Mouse (Mus musculus) neutrophil, adult 5-6 weeks (primary cell): ENCODE measurements around the gene Slc25a33. TPM values are rescaled to one million over a fixed set of nuclear protein-coding genes. Genes with fewer than 3 reads are reported as not detected.

Experiments
- ATAC-seq: fragments of 151-379, 151-347 bp; 2 replicates; pipeline ENCODE4 v1.8.0; 2017; ENCODE audit warnings: mild to moderate bottlenecking, moderate TSS enrichment; ENCODE audit not compliant: insufficient number of reproducible peaks, poor library complexity, low FRiP score, severe bottlenecking; ENCODE audit errors: extremely low read depth
- total RNA-seq: library from RNA; stranded (forward); fragments of 200-1000 nt; gene quantifications from 2 replicates; pipeline ENCODE4 v1.2.3, GENCODE M21; 2017

Slc25a33 gene
- total RNA-seq, 1 experiment from 2014 or later: 12.7 TPM

- ATAC-seq: no peak
These were observed 38.3 kb downstream of the Slc25a33 start for GRCm38 (mm10) chr4:149735624-149736250.

DNA sequence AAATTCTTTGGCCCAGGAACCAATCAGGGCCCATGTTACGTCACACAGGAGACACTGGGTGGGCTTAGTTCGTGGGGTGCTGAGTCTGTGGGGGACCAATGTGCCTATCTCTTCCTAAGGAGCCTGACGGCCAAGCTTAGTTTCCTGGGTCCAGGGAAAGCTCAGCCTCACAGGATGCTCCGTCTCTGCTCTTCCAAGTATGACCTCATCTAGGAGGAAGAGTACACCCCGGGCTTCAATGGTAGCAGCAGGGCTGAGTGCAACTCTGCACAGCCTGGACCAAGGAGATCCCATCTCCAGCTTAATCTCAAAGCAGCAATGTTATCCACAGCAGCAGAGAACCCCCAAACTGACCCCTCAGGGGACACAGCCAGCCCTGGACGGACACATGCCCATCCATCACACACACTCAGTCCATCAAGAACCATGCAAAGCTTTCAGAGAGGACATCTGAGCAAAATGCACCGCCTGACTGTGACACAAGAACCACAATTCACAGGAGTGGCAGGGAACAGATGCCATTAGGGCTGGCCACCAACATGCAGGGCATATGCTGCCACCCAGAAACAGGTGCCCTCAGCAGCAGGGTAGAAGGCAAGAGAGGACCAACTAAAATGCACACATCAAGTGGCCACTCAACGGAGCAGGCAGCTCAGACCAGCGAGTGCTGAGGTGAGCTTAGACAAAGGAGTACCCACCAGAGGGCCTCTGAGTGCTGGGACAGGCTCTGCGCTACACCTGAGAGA is 39.2 kb downstream of the Slc25a33 start:
- ATAC-seq: no peak

DNA sequence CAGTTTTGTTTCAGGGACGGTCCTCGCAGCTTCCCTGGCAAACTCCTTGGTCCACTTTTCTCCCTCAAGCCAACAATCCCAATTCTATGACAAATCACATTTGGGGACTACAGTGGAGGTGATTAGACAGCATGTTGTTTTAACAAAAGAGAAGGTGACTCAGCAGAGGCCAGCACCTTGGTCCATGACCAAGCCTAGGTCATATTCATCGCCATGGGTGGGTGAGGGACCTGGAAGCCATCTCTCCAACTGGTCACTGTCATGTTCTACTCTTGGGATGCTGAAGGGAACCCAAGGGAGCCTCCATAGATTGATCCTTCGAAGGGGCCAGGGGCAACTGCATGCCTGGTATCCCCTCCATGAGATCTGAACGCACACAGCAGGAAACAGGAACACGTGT is 39.8 kb downstream of the Slc25a33 start:
- ATAC-seq: no peak

GRCm38 (mm10) chr4:149733748-149734147 is 40.3 kb downstream of the Slc25a33 start:
- ATAC-seq: no peak

GRCm38 (mm10) chr4:149732800-149733199 is 41.3 kb downstream of the Slc25a33 start:
- ATAC-seq: no peak

DNA sequence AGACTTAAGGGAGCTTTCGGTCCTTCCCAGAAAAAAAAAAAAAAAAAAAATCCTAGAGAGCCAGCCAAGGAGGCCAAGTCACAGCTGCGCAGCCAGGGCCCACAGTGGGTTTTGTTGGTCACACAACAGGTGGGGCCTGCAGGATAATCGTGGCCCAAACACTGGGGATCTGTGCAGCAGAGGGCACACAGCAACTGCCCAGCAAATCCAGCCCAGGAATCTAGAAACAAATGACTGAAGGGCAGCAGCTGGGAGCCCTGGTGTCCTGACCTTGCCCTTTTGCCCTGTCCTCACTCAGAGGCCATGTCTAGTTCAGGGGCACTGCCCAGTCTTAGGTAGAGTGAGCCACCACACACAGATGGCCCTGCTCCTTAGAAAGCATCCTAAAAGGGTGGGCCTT is 41.8 kb downstream of the Slc25a33 start:
- no peak for ATAC-seq

DNA sequence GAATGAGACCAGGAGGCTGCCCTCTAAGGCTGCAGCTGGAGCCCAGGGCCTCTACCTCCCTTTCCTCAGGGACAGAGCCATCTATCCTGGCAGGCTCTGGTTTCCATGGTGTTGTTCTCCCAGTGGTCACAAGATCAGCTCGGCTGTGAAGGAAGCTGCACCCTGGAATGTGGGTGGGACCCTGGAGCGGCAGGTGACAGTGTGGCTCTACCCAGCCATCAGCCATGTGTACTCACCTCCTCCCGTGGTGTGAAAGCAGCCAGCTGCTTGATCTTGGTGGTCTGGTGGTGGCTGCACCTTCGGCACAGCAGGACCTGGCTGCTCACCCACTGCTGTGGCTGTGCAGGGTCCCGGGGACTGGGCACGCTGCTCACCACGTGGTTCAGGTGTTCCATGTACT is 43.2 kb downstream of the Slc25a33 start:
- ATAC-seq: no peak

DNA sequence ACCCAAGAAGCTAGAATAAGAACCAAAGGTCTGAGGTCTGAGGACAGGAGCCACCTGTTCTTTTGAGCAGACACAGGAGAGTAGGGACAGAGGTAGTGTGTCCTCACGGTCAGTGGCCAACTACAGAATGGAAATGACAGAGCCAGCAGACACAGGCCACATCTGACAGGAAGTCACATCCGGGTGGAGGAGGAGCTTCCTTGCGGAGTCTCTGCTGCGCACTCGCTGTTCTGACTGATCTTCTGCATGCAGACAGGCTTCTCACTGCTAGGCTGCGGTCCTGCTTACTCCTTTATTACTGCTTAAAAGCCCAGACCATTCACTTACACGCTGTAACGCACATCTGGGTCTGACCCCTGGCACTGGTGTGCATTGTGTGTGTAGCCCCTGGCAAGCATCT is 45.3 kb downstream of the Slc25a33 start:
- ATAC-seq: no peak

GRCm38 (mm10) chr4:149727636-149728035 is 46.4 kb downstream of the Slc25a33 start:
- no peak for ATAC-seq

GRCm38 (mm10) chr4:149725661-149726350 is 48.3 kb downstream of the Slc25a33 start:
- ATAC-seq: peak; percentile 30; the same call in 1 of the 2 replicates

- ATAC-seq: no peak
These were observed 49.1 kb downstream of the Slc25a33 start for GRCm38 (mm10) chr4:149724916-149725470.

- peak; percentile 40; the same call in 1 of the 2 replicates for ATAC-seq
These were observed 50.0 kb downstream of the Slc25a33 start for GRCm38 (mm10) chr4:149723855-149724731.

GRCm38 (mm10) chr4:149723021-149723390 is 51.1 kb downstream of the Slc25a33 start:
- ATAC-seq: no peak

DNA sequence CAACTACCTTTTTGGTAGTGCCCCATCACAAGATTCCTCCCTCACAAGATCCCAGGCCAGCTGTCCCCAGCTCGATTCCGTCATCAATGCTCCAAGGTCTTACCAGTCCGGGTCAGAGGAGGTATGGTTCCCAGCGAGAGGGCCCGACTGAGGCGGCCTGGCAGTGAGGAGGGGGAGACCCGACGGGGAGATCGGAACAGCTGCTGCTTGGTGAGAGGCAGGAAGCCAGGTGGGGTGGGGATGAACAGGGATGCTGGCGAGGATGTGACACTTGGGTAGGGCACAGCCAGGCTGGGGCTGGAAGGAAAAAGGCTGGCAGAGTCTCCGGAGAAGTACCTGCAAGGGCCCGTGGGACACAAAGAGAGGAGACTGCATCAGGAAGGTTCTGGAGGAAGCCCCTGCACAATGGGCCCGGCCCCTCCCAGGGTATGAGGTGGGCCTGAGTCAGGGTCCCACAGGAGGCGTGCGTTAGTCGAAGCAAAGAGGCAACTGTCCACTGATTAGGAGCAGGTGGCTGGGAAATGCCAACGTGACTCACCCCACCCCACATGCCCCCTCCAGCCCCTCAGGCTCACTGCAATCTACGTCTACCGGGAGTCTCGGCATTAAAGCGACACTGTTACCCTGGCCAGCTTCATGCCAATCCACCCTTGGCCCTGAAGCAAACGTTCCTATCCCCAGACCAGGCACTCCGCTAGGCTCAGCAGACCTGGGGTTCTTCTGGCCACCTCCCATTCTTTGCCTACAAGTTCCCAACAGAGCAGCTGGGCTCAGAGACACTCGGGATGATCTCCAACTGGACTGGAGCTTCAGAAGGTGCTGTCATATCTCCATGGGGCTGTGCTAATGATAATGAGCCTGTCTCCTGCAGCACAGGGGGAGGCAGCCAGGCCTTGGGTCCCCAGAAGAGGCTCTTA is 51.7 kb downstream of the Slc25a33 start:
- no peak for ATAC-seq

- ATAC-seq: no peak
These were observed 52.9 kb downstream of the Slc25a33 start for GRCm38 (mm10) chr4:149721163-149721562.

GRCm38 (mm10) chr4:149719686-149720085 is 54.4 kb downstream of the Slc25a33 start:
- ATAC-seq: no peak

DNA sequence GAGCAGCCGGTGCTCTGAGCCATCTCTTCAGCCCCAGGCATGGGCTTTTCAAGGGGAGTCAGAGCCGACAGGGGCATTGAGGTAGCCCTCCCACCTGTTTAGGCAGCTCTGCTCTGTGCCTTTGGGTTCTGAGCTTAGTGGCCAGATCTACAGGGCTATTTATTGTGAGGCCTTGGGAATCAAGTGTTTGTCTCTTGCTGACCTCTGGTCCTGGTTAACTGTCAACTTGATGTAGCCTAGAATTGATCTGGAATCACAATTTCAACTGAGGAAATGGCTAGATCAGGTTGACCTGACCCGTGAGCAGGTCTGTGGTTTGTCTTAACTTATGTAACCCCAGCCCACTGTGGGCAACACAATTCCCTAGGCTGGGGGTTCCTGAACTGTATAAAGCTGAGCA is 59.5 kb downstream of the Slc25a33 start:
- no peak for ATAC-seq

DNA sequence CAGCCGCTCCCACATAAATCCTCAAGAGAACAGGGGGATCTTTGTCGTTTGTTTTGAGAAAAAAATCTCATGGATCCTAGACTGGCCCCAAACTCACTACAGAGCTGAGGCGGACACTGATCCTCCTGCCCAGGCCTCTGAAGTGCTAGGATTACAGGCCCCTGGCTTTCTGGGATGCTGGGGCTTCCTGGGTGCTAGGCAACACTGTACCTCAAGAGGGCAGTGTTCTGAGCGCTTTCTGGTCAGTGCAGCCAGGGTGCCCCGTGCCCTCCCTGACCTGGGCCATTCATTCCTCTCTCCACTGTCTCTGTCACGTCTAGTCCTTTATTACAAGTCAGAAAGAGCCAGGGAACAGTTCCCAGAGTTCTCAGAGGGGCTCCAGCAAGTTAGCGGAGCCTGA is 62.1 kb downstream of the Slc25a33 start:
- no peak; the same call in 1 of the 2 replicates for ATAC-seq
